Mouse (Mus musculus) heart, embryonic 14.5 days (tissue): Measurements from ENCODE around the gene Map3k9. TPM values are rescaled to one million over a fixed set of nuclear protein-coding genes. Genes with fewer than 3 reads are reported as not detected.

Experiments
- ATAC-seq: fragments of 200-750 bp; cut with Nextera tagmentation; 2 replicates; pipeline ENCODE4 v1.8.0; 2017; ENCODE audit warnings: low read depth, moderate TSS enrichment; ENCODE audit not compliant: insufficient number of reproducible peaks, insufficient read depth, low FRiP score
- H3K27ac ChIP-seq, 2 experiments: fragments of 200-500 bp in 1 of 2; fragments of 300-500 bp in 1 of 2; sonication (generic) in 1 of 2; replicated peaks in 1 of 2; 2 replicates each; pipeline ENCODE4 v1.5.1; 2012 to 2014; ENCODE audit warnings: low read depth in 2 of 2, low read length in 2 of 2, control low read depth in 1 of 2, mild to moderate bottlenecking in 1 of 2, mixed read lengths in 1 of 2; ENCODE audit not compliant: control insufficient read depth in 1 of 2, insufficient read depth in 1 of 2
- H3K27me3 ChIP-seq: fragments of 300-500 bp; sonication (generic); 2 replicates; pipeline ENCODE4 v1.6.1; 2014; ENCODE audit warnings: mild to moderate bottlenecking, low read length, control low read depth; ENCODE audit not compliant: control insufficient read depth, insufficient read depth
- H3K36me3 ChIP-seq: fragments of 300-500 bp; sonication (generic); 2 replicates; pipeline ENCODE4 v1.6.1; 2014; ENCODE audit warnings: mild to moderate bottlenecking, control low read depth, low read length, mixed read lengths; ENCODE audit not compliant: control insufficient read depth, insufficient read depth
- H3K4me1 ChIP-seq, 2 experiments: fragments of 200-500 bp in 1 of 2; fragments of 300-500 bp in 1 of 2; sonication (generic) in 1 of 2; 2 replicates each; pipeline ENCODE4 v1.6.1; 2012 to 2014; ENCODE audit warnings: low read length in 2 of 2, control low read depth in 1 of 2, mixed read lengths in 1 of 2; ENCODE audit not compliant: control insufficient read depth in 2 of 2, insufficient read depth in 2 of 2
- H3K4me2 ChIP-seq: fragments of 300-500 bp; sonication (generic); 2 replicates; pipeline ENCODE4 v1.6.1; 2014; ENCODE audit warnings: mild to moderate bottlenecking, low read length
- H3K4me3 ChIP-seq, 2 experiments: fragments of 200-500 bp in 1 of 2; fragments of 300-500 bp in 1 of 2; sonication (generic) in 1 of 2; 2 replicates each; pipeline ENCODE4 v1.5.1; 2012 to 2014; ENCODE audit warnings: low read length in 2 of 2, mild to moderate bottlenecking in 2 of 2, control low read depth in 1 of 2, low read depth in 1 of 2, moderate library complexity in 1 of 2; ENCODE audit not compliant: control insufficient read depth in 1 of 2, insufficient read depth in 1 of 2
- H3K9ac ChIP-seq: fragments of 300-500 bp; sonication (generic); 2 replicates; pipeline ENCODE4 v1.6.1; 2014; ENCODE audit warnings: mild to moderate bottlenecking, low read length
- H3K9me3 ChIP-seq: fragments of 300-500 bp; sonication (generic); 2 replicates; pipeline ENCODE4 v1.6.1; 2016; ENCODE audit warnings: low read length, control low read depth; ENCODE audit not compliant: control insufficient read depth
- WGBS: fragments of 180-500 bp; shearing (Covaris S2); extraction: QIAGEN DNeasy Blood & Tissue Kit; methylation state at CpG from one replicate; pipeline ENCODE4 v1.1.7; 2014; 5-methylcytosine and 5-hydroxymethylcytosine counted together
- polyA plus RNA-seq: library from polyadenylated mRNA; unstranded; fragments of >200 nt; fragmentation: Nextera tagmentation; extraction: Ambion mirVana; gene quantifications from 2 replicates; pipeline ENCODE4 v1.2.1, GENCODE M21; 2014

Map3k9 gene
- polyA plus RNA-seq, 1 experiment from 2014 or later: 0.24 TPM

GRCm38 (mm10) chr12:81746400-81747024, 34.5 kb downstream of the Map3k9 start:
- 67% methylated on average over 9 of the region's 9 CpGs for WGBS
- no peak overlapping the region for H3K9ac ChIP-seq
- H3K4me1 ChIP-seq: no peaks in the 10 kb centered on the region
- no peak for ATAC-seq
- H3K27me3 ChIP-seq: no peaks in the 10 kb centered on the region; the same call in 1 of the 2 replicates
- H3K4me2 ChIP-seq: no peak overlapping the region
- no peak overlapping the region for H3K27ac ChIP-seq
- no peak overlapping the region for H3K4me3 ChIP-seq
- no peaks in the 10 kb centered on the region for H3K9me3 ChIP-seq
- no peaks in the 10 kb centered on the region for H3K36me3 ChIP-seq

- no peak for ATAC-seq
- no peaks in the 10 kb centered on the region for H3K9me3 ChIP-seq
These were observed 45.5 kb downstream of the Map3k9 start for GRCm38 (mm10) chr12:81735246-81736070.

DNA sequence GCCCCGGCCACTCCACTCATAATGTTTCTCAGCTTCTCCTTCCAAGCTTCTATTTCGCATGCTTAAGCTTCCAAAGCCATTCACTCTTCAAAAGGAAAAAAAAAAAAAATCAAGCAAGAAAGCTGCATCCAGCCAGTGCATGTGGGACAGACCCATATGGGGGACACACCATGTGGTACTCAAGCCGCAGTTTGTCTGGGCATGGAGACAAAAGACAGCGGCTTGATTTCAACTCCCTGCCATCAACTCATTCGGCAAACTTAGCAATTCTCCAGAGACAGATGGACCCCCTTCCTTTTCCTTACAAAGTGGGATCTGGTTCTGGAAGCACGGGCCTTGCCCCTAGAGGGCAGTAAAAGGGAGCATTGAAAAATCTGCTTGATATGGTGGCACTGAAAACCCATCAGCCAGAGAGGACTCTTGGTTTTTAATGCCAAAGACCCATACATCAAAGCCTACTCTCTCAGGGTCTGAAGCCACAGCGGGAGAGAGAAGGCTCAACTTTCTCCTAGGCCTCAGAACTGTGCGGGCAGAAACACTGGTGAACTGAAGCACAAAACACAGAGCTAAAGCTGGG, 54.6 kb downstream of the Map3k9 start:
- Histone ChIP-seq H3K36me3 (no peaks in the 10 kb centered on the region), H3K9me3 (no peaks in the 10 kb centered on the region), H3K4me1 (no peaks in the 10 kb centered on the region), H3K9ac (no peak overlapping the region), H3K27ac (no peak overlapping the region), H3K27me3 (no peaks in the 10 kb centered on the region), H3K4me3 (no peak overlapping the region), H3K4me2 (no peak overlapping the region)
- no peak for ATAC-seq
- WGBS: 80% methylated on average over 8 of the region's 8 CpGs

More at GRCm38 (mm10) chr12:81735246-81736070, 45.5 kb downstream of the Map3k9 start:
- Histone ChIP-seq H3K27me3 (no peaks in the 10 kb centered on the region), H3K4me1 (no peaks in the 10 kb centered on the region), H3K4me2 (no peak overlapping the region), H3K36me3 (no peaks in the 10 kb centered on the region), H3K27ac (no peak overlapping the region), H3K9ac (no peak overlapping the region), H3K4me3 (no peak overlapping the region)
- WGBS: 66% methylated on average over 11 of the region's 11 CpGs

DNA sequence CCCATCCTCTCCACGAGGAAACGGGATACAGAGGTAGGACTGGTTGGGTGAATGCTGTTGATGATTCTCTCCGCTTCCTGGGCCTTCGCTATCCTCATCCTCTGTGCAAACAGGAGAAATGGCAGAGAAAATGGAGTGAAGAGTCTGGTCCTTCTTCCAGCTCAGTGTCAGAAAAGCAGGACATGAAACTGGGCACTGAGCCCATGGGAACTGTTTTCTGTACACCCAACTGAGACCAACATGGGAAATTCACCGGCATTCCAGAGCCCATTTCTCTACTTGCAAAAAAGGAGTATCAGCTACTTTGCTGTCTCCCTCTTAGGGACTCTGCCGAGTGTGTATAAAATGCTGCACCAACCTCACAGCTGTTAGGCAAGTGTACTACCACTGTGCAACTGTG, 56.2 kb downstream of the Map3k9 start:
- no peaks in the 10 kb centered on the region for H3K4me1 ChIP-seq
- no peaks in the 10 kb centered on the region for H3K27me3 ChIP-seq
- H3K36me3 ChIP-seq: no peaks in the 10 kb centered on the region
- H3K9me3 ChIP-seq: no peaks in the 10 kb centered on the region
- WGBS: 86% methylated on average over 6 of the region's 6 CpGs
- H3K27ac ChIP-seq: no peak overlapping the region
- no peak overlapping the region for H3K4me3 ChIP-seq
- no peak overlapping the region for H3K9ac ChIP-seq
- no peak for ATAC-seq
- H3K4me2 ChIP-seq: no peak overlapping the region

DNA sequence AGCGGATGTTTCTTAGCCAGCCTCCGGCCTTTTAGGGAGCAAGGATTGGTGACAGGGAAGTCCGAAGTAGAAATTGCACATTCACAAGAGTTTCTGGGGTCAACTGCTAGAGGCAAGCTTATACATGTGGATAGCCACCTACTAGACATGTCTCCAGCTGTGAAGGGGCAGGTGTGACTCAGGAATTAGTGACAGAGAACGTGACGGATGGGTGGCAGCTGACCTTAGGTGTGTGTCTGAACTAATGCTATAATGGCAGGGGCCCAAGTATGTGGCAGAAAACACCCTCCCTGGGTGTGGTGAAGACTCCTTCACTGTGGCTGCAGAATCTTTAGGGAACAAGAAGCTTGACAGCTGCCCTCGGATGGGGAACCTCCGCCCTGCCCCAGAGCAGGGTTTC, 57.6 kb downstream of the Map3k9 start:
- no peaks in the 10 kb centered on the region for H3K9me3 ChIP-seq
- H3K4me3 ChIP-seq: no peak overlapping the region
- no peaks in the 10 kb centered on the region for H3K36me3 ChIP-seq
- H3K9ac ChIP-seq: no peak overlapping the region
- H3K4me2 ChIP-seq: no peak overlapping the region
- no peaks in the 10 kb centered on the region for H3K27me3 ChIP-seq
- 81% methylated on average over 7 of the region's 7 CpGs for WGBS
- H3K27ac ChIP-seq: no peak overlapping the region
- ATAC-seq: no peak
- H3K4me1 ChIP-seq: peaks cover 0 to 2% of the 10 kb centered on the region in 2 experiments; a peak in 1 of 4 replicates

- 85% methylated on average over 8 of the region's 8 CpGs for WGBS
- H3K4me1 ChIP-seq: peaks cover 0 to 2% of the 10 kb centered on the region in 2 experiments; a peak in 1 of 4 replicates
- no peak overlapping the region for H3K9ac ChIP-seq
- H3K36me3 ChIP-seq: no peaks in the 10 kb centered on the region
- no peak overlapping the region for H3K4me3 ChIP-seq
- no peak overlapping the region for H3K4me2 ChIP-seq
- no peaks in the 10 kb centered on the region for H3K9me3 ChIP-seq
- no peak for ATAC-seq
- no peak overlapping the region for H3K27ac ChIP-seq
- no peaks in the 10 kb centered on the region for H3K27me3 ChIP-seq
These were observed 61.3 kb downstream of the Map3k9 start for GRCm38 (mm10) chr12:81719715-81720114.

DNA sequence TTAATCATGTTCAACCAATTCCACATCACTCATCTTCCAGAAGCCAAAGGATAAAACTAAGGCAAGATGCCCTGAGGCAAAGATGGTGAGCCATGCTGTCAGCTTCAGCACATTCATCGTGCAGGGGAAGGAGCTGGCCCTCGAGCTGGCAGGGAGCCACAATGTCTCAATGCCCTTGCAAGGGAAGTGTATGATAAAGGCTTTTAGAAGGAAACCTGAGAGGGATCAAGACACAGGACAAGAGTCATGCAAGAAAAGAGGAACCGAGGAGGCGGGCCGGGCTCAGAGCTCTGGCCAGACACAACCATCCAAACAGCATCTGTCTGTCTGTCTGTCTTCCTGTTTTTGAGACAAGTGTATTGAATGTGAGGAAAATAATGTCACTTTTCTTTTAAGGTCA, 61.8 kb downstream of the Map3k9 start:
- H3K4me1 ChIP-seq: peaks cover 0 to 2% of the 10 kb centered on the region in 2 experiments; a peak in 1 of 4 replicates
- ATAC-seq: no peak
- no peak overlapping the region for H3K27ac ChIP-seq
- no peak overlapping the region for H3K9ac ChIP-seq
- no peaks in the 10 kb centered on the region for H3K9me3 ChIP-seq
- no peaks in the 10 kb centered on the region for H3K36me3 ChIP-seq
- WGBS: 55% methylated on average over 5 of the region's 5 CpGs
- H3K27me3 ChIP-seq: no peaks in the 10 kb centered on the region
- no peak overlapping the region for H3K4me3 ChIP-seq
- no peak overlapping the region for H3K4me2 ChIP-seq
